Mouse (Mus musculus) neural tube, embryonic 11.5 days (tissue): ENCODE measurements around the gene Defb28. TPM values are rescaled to one million over a fixed set of nuclear protein-coding genes. Genes with fewer than 3 reads are reported as not detected.

Source experiments
- polyA plus RNA-seq: library from polyadenylated mRNA; unstranded; fragments of >200 nt; fragmentation: Nextera tagmentation; extraction: Ambion mirVana; gene quantifications from 2 replicates; pipeline ENCODE4 v1.2.1, GENCODE M21; 2014

Defb28 gene
- polyA plus RNA-seq, 1 experiment from 2014 or later = not detected

Other genes with a start within 250 kb of the Defb28 start
- 30.0 and 30.4 TPM in 2 replicates for gene Tbc1d20, start 224.4 kb upstream of the Defb28 start, polyA plus RNA-seq
- 69.2 and 77.8 TPM in 2 replicates for gene Rbck1, start 185.6 kb upstream of the Defb28 start, polyA plus RNA-seq
- 1.1 and 1.4 TPM in 2 replicates for gene Trib3, start 174.2 kb upstream of the Defb28 start, polyA plus RNA-seq
- 7.6 TPM in 2 replicates for gene Nrsn2, start 141.6 kb upstream of the Defb28 start, polyA plus RNA-seq
- gene Sox12, start 120.2 kb upstream of the Defb28 start, polyA plus RNA-seq = 19.1 and 21.4 TPM in 2 replicates
- gene Zcchc3, start 103.2 kb upstream of the Defb28 start, polyA plus RNA-seq = 52.7 and 55.2 TPM in 2 replicates
- 0.22 and 0.52 TPM in 2 replicates for gene 6820408C15Rik, start 102.7 kb upstream of the Defb28 start, polyA plus RNA-seq
- gene Defb23, start 53.6 kb upstream of the Defb28 start, polyA plus RNA-seq = not detected in 2 replicates
- not detected in 2 replicates for gene Defb20, start 41.2 kb upstream of the Defb28 start, polyA plus RNA-seq
- not detected in 2 replicates for gene Defb22, start 28.1 kb upstream of the Defb28 start, polyA plus RNA-seq
- not detected in 2 replicates for gene Defb26, start 6.6 kb upstream of the Defb28 start, polyA plus RNA-seq
- gene Defb29, start 21.8 kb downstream of the Defb28 start, polyA plus RNA-seq = not detected in 2 replicates
- gene Gm17416, start 51.1 kb downstream of the Defb28 start, polyA plus RNA-seq = not detected in 2 replicates
- not detected in 2 replicates for gene Defb21, start 54.5 kb downstream of the Defb28 start, polyA plus RNA-seq
- not detected in 2 replicates for gene Defb19, start 62.1 kb downstream of the Defb28 start, polyA plus RNA-seq
- gene Defb45, start 81.1 kb downstream of the Defb28 start, polyA plus RNA-seq = not detected in 2 replicates
- not detected in 2 replicates for gene Defb36, start 86.1 kb downstream of the Defb28 start, polyA plus RNA-seq
- not detected in 2 replicates for gene Defb25, start 104.8 kb downstream of the Defb28 start, polyA plus RNA-seq
- gene Rem1, start 108.7 kb downstream of the Defb28 start, polyA plus RNA-seq = 0.58 TPM in 2 replicates
- gene H13, start 151.2 kb downstream of the Defb28 start, polyA plus RNA-seq = 123 TPM in 2 replicates
- 39.1 and 40.6 TPM in 2 replicates for gene Mcts2, start 168.8 kb downstream of the Defb28 start, polyA plus RNA-seq
- 116 and 129 TPM in 2 replicates for gene Id1, start 218.0 kb downstream of the Defb28 start, polyA plus RNA-seq
- gene Cox4i2, start 235.9 kb downstream of the Defb28 start, polyA plus RNA-seq = 3.5 and 4.6 TPM in 2 replicates